Mouse (Mus musculus): ENCODE measurements around the gene Nagpa.
"Not testable (repeated sequence)": the region's sequence is repeated elsewhere in the genome, so short reads cannot be mapped to it uniquely, and the experiment has no call there.

The Nagpa gene

DNA sequence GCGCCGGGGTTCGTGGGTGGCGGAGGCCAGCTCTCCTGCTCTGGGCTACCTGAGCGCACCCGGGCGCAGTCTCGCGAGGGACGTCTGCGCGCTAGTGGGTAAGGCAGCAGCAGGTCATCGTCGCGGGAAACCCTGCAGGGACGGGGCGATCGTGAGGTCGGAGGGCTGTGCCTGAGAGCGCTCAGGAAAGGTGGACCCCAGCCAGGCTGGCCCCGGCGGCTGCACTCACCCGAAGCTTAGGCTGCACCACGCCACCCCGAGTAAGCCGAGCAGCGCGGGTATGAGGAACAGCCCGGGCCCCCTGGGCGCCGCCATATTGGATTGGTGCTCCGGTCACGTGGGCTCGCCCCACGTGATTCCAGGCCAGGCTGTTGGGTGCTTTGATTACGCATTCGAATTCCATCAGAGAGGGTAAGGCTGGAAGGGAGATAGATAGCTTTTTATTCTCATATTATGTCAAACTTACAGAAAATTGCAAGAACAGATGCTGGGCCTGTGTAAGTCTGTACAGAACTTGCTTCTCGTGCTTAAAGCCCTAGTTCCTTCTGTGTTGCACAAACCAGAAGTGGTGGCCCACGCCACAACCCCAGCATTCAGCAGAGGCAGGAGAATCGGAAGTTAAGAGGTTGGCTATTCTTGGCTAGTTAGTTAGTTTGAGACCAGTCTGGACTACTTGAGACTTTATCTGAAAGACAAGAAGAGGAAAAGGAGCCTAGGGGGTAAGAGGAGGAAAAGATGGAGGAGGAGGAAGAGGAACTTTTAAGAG lies at the start of gene Nagpa:
Gene Nagpa, minus strand, starts transcription at position 345 of the 766 bp plus-strand sequence.
- DNase-seq (ENCODE audit: low read depth, low spot score), result peak; percentile 90

DNA sequence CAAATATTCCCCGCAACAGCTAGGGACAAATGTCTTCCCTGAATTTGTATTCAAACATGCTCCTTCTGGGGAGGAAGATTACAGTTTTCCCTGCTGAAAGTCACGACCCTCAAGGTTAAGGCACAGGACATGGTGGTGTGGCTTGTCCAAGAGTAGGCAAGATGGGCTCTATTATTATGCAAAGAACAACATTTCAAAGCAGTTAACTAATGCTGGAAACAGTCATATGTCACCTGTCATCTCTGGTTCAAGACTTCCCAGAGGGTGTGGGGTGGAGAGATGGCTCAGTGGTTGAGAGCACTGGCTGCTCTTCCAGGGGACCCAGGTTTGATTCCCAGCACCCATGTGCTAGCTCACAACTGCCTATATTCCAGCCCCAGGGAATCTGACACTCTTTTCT lies 48.4 kb upstream of the Nagpa start:
- DNase-seq (ENCODE audit: low read depth, low spot score), result peak; percentile 35

- DNase-seq (ENCODE audit: low read depth, low spot score), result no peak
Observed at GRCm38 (mm10) chr16:5250891-5251290, 47.1 kb upstream of the Nagpa start.

GRCm38 (mm10) chr16:5244411-5244810 lies 40.6 kb upstream of the Nagpa start:
- peak; percentile 72 for DNase-seq (ENCODE audit: low read depth, low spot score)

DNA sequence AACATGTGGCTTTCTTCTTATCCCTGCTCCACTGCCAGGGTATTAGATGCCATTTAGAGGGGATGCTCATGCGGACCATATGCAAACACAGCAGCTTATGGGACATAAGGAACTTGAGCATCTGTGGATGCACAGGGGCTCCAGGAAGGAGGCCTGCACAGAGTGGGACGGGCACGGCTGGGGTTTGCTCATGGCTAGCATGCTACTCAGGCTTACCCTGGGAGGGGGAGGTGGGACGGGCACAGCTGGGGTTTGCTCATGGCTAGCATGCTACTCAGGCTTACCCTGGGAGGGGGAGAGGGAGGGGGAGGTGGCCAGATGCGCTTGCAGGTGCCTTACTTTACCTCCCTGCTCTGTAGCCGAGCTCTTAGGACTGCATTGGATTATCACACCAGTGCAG lies 39.1 kb upstream of the Nagpa start:
- no peak for DNase-seq (ENCODE audit: low read depth, low spot score)

- DNase-seq (ENCODE audit: low read depth, low spot score), result no peak
Observed at GRCm38 (mm10) chr16:5242355-5242754, 38.5 kb upstream of the Nagpa start.

GRCm38 (mm10) chr16:5233418-5234313 lies 29.9 kb upstream of the Nagpa start, which contains the start of gene Alg1:
TSS of gene Alg1 (plus strand) at chr16:5233621.
- DNase-seq (ENCODE audit: low read depth, low spot score), result peak; percentile 97

GRCm38 (mm10) chr16:5232982-5233381 lies 29.2 kb upstream of the Nagpa start:
- no peak for DNase-seq (ENCODE audit: low read depth, low spot score)

DNA sequence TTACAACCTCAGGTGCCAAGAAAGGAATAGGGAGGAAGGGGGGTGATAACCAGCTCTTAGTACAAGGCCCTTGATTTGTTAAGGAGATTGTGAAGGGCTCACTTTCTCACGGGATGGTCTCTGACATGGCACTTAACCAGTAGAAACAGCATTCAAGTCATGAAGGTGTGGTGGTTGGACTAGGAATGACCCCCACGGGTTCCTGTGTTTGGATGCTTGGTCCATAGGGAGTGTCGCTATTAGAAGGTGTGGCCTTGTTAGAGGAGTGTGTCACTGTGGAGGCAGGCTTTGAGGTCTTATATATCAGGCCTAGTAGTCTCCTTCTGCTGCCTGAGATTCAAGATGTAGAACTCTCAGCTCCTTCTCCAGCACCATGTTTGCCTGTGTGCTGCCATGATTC lies 24.3 kb upstream of the Nagpa start:
- DNase-seq (ENCODE audit: low read depth, low spot score), result not testable (repeated sequence)

GRCm38 (mm10) chr16:5227501-5227900 lies 23.7 kb upstream of the Nagpa start:
- DNase-seq (ENCODE audit: low read depth, low spot score), result not testable (repeated sequence)

DNA sequence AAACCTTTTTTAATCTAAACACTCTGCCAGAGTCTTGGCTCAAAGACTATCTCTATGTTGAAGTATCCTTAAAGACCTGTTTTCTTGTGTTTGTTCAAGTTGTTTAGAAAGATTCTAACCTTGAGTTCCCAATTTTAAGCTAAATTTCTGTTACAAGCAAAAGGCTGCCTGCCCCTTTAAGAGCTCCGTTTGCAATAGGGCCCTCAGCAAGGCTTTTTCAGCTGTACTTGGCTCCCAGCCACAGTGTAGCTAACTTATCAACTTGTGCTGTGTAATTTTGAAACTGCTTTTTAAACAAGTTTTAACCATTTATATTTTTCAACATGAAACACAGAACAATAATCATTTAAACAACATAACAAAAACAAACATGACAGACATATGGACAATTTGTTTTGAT lies 22.7 kb upstream of the Nagpa start:
- DNase-seq (ENCODE audit: low read depth, low spot score), result not testable (repeated sequence)

DNA sequence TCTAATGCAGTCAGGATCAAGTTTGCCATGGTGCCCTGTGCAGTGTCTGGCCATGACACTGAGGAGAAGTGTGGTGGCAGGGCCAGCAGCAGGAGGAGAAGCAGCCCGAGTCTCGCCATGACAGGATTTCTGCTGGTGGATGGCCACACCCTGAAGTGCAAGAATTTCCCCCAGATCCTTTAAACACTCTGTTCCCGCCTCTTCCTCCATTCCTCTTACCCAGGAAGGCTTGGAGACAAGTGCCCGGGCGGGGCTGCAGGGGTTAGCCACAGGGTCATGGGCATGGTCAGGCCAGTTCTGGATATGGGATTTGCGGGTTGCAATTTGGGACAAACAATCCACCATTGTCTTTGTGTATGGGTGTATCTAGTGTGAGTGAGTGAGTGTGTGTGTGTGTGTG lies 18.3 kb upstream of the Nagpa start, which contains the start of gene AU021092:
Gene AU021092, minus strand, starts transcription at position 160 of the 400 bp plus-strand sequence.
- DNase-seq (ENCODE audit: low read depth, low spot score), result no peak

GRCm38 (mm10) chr16:5221403-5221802 lies 17.6 kb upstream of the Nagpa start:
- DNase-seq (ENCODE audit: low read depth, low spot score), result no peak

- no peak for DNase-seq (ENCODE audit: low read depth, low spot score)
Observed at GRCm38 (mm10) chr16:5217341-5218133, 13.7 kb upstream of the Nagpa start.

DNA sequence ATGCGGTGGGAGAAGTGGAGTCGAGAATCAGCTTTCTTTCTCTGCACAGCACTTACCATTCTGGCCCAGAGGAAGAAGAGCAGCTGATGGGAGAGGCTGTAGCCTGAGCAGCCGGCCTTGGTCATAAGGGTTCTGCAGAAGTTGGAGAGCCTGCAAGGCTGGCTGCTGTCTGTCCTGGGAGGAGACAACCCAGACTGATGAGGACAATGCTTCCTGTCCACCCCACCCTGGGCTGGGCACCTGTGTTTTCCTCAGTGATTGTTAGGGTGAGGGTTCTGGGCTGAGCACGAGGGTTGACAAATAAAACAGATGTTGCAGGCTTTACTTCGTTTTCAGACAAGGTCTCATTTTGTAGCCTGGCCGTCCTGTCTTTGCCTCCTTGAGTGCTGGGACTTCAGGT lies 12.9 kb upstream of the Nagpa start:
- no peak for DNase-seq (ENCODE audit: low read depth, low spot score)

DNA sequence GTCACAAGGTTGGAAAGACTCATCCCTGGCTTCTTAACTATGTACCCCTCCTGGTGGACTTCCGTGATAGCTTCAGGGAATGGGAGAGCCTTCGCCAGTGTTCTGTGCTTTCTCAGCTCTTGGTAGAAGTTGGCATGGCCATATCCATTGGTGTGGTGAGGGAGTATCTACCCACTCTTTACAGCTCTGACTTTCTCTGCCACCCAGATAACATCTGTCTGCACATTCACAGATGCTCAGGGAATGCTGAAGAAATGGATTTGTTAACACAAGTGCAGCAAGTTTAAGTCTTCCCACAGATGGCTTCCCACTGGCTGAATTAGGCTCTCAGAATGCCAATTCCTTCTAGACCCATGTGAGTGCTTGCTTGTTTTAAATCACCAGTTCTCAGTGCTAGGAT lies 10.3 kb upstream of the Nagpa start:
- DNase-seq (ENCODE audit: low read depth, low spot score), result no peak

- no peak for DNase-seq (ENCODE audit: low read depth, low spot score)
Observed at GRCm38 (mm10) chr16:5212150-5212549, 8.3 kb upstream of the Nagpa start.

DNA sequence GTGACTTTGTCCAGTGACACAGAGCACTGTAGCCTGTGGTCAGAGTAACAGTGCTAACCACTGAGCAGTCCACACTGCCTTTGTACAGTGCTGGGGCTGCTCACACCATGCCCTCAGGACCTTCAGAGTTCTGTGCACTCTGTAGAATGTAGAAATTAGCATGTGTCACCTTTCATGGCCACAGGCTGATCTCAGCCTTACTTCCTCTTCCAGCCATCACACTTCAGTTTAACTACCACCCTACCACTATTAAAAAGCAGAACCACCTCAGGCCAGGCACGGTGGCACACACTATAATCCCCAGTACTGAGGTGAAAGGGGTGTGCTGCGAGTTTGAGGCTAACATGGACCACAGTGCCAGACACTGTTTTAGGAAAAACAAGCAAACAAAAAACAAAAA lies 6.6 kb upstream of the Nagpa start:
- no peak for DNase-seq (ENCODE audit: low read depth, low spot score)

DNA sequence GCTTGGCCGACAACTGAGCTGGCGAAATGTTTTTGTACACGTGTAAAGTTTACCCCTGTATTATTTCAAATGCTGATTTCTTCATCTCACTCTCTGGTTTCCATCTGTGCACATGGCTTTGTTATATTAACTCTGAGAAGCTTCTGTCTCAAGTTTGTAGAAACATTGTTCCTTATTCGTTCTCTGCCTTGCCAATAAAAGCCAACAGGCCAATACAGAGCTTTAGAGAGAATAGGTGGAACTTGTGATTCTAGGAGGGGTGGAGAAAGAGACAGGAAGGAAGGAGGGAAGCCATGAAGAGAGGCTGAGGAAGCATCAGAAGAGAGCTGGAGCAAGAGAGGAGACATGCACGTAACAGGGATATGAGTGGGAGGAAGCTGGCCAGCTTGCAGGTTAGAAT lies 2.2 kb upstream of the Nagpa start:
- DNase-seq (ENCODE audit: low read depth, low spot score), result no peak

GRCm38 (mm10) chr16:5205431-5205970 lies 1.7 kb upstream of the Nagpa start:
- no peak for DNase-seq (ENCODE audit: low read depth, low spot score)

DNA sequence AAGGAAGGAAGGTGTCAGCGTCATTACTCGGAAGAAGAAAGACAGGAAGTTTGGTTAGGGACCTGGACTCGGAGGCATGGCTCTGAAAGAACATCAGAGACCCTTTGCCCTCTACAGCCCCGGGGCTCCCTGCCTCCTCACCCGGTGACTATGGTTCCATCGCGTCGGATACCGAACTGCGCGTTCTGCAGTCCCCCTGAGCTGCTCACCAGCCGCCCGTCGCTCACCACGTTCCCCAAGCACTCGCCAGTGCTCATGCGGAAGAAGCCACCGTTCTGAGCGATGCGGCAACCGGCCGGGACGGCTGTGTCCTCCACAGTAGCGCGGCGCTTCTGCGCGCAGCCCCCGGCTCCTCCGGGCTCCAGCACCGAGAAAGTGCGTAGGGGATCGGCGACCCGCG lies 612 bp downstream of the Nagpa start:
- peak; percentile 19 for DNase-seq (ENCODE audit: low read depth, low spot score)
